Mouse (Mus musculus) CH12F3 (cell line): ENCODE results near the gene Arr3.

Source experiments
- in situ Hi-C: fragments of 300-500 bp; cut with MboI; formaldehyde crosslinking; loops from 2 replicates; pipeline ENCODE4 v1.14.3; 2020; ENCODE audit warnings: low sequenced_read_pairs

Gene Arr3

DNA sequence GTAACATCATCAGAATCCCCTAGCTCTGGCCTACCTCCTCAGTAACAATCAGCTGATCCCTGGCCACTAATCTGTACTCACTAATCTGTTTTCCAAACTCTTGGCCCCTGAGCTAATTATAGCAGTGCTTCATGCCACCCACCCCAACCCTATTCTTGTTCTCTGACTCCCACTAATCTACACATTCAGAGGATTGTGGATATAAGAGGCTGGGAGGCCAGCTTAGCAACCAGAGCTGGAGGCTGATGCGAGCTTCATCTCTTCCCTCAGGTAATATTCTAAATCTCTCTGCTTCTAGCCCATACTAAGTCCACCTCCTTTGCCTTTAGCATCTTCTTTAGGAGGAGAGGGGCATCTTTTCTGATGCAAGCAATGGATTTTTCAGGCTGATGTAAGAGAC lies at the start of gene Arr3:
Gene Arr3, plus strand, starts transcription at position 184 of the 400 bp plus-strand sequence.
- in situ Hi-C loops = no loop called here

DNA sequence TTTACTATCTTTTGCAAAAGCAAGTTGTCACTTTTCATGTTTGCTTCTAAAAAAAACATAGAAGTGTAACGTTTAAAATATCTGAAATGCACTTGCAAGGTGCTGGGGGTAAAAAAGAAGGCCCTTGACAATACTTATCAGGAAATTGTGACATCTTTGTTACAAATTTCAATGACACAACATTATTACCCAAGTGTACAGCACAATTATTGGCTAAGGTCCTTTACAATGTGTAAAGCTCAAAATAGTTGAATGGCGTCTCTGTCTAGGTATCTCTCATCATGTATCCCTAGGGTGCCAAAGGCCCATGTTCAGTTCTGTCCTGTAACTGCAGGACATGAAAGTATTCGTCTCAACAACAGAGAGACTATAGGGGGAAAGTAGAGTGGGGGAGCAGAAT lies 49.3 kb upstream of the Arr3 start:
- in situ Hi-C loops = no loop called here

DNA sequence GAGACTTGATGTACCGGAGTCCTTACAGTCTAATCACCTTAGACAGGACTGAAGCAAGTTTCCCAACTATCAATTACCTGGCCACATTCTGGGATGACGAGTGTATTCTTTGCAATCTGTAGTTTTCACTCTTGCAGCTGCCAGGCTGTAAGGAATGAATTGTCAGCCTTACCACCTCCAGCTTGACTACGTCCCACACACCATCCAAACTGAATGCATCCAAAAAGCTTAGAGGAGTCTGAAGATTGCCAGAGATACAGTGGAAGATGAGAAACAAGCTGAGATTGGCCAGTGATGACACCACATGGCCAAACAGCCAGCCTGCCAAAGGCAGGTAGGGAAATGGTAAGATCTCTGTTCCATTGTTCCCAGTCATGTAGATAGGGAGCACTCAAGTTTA lies 39.6 kb upstream of the Arr3 start:
- in situ Hi-C loops = no loop called here

DNA sequence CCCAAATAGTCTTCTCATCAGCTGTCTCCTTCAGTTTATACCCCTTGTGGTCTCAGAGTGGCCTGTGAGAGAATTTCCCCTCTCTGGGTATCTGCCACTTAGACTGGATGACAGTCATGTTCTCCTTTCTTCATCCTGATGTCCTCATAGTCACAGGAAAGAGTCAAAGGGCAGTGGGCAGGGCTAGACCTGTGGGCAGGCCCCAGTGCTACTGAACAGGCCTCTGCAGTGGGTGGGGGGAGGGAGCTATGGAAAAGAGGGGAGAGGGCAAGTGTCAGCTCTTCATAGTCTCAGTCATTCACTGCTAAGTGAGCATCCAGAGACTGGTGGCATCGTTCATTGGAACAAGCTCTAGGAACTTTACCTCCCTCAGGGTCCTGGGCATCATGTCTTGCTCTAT lies 33.3 kb upstream of the Arr3 start, which contains the start of gene Awat1:
Gene Awat1, plus strand, starts transcription at position 301 of the 400 bp plus-strand sequence.
- in situ Hi-C loops = no loop called here

DNA sequence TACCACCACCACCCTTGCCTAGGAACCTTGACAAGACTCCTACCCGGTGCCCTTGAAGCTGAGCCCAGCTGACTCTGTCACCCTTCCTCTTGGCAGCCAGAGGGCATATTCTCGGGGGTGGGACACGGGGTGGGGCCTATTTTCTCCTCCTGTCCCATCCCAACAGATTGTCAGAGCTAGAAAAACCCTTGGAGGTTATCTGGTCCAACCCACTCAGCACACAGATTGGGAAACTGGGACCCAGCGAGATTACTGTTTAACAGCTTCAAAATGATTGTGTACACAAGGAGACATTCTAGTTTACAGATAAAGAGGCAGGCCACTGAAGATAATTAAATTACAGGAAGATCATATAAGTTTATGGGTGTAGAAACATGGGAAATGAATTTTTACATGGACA lies 10.5 kb upstream of the Arr3 start, which contains the start of gene P2ry4:
Gene P2ry4, minus strand, starts transcription at position 79 of the 400 bp plus-strand sequence.
- in situ Hi-C loops = no loop called here

DNA sequence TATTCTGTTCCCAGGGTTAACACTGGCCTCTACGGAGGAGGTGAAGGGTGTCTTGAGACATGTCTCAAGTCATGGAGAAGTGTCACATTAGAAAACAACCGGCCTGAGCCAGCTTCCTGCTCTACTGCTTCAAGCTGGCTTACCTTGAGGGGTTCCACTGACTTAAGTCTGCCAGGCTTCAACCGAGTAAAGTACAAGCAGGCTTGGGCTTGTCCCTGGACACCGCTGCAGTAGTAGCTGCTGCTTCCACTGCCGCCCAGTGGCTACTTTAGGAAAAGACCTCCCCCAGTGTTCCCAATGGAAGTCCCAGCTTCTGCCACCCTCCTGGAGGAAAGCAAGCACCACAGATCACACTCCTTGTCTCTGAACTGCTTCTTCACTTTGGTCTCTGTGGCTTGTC lies 7.9 kb upstream of the Arr3 start:
- in situ Hi-C loops = no loop called here

DNA sequence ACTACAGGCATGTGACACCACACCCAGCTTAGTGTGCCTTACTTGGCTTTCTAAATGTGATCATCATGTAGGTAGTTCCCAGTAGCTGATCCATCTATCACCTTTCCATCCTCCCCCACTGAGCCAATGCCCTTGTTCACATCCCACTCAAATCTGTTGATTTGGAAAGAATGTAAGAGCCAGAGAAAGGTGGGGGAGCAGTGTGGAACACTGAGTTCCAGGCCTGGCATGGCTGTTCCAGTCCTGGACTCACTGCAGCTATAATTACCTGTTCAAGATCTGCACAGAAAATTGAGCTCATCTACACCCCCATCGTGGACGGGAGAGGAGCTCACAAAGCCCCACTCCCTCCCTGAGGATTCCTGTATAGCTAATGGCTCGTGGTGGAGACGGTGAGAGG lies 5.5 kb upstream of the Arr3 start:
- in situ Hi-C loops = no loop called here

DNA sequence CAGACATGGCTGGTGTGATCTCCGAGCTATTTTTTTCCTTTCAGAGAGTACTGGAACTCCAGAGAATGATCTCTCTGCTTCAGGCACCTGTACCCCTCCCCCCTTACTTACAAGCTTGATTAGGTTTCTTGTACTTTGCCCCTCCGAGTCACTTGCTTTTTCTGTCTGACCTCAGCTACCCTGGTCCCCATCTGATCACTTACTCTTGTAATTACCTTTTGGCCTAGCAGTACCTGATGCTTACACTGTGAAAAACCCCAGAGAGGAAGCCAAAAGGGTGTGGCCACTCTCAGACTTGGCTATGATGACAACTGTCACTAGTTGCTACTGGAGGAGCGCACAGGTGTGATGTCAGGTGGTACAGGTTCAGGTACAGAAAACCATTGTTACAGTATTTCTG lies 13.2 kb downstream of the Arr3 start:
- in situ Hi-C loops = no loop called here

DNA sequence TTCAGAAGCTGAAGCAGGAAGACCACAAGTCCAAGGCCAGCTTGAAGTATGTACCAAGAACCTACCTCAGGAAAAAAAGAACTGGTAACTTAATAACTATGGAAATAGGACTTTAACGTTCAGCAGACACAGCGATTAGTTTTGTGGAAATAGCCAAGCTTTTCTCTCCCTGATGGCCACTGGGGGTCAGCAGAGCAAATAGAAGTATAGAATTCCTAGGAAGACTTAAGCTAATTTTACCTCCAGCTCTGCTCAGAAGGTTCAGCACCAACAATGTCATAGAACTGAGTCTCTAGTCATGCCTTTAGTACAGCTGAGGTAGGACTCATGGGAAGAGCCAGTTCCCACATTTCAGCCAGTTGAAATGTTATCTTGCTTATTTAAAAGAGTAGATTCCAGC lies 16.1 kb downstream of the Arr3 start:
- in situ Hi-C loops = no loop called here

DNA sequence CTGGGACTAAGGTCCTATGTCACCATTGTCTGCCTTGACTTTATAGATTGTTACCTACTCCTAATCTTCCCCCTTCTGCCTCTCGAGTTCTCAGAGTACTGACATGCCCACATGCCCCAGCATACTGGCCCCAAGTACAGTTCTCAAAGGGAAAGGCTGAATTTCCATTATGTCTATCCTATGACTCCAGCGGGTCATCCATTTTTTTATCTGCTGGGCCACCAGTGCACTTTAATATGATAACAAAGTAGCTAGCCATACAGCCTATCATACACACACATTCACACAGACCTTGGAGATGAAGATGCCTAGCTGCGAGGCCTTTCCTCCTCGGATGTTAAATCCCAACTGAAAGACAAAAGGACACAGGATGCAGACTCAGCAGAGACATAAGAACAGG lies 18.9 kb downstream of the Arr3 start:
- in situ Hi-C loops = no loop called here

DNA sequence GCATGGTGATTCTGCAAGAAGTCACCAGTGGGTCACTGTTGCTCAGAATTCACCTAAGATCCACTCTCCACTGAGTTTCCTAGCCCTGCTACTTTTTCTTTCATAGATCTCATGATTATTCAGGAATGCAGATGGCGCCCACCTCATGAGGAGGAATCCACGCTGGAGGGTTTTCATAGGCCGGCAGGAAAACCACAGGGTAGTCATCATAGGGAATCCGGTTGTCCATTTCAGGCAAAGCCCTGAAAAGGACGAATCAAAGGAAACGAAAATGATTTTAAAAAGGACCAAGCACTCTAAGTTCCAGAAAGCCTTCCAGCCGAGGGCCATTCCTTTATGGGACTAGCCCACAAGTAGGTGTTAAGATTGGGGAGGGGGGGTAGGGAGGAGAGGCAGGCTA lies 19.8 kb downstream of the Arr3 start:
- in situ Hi-C loops = no loop called here

DNA sequence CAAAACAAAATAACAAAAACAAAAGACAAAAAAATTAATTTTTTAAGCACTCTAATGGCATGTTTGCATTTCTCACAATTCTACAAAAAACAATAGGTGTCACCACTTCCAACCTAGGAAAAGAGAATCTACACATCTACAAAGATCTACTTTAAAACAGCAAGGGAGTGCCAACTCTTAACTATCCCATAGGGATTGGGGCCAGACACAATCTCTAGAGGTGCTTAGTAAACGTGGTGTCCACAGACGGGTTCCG lies 20.2 kb downstream of the Arr3 start, which contains the start of gene Kif4:
Gene Kif4, plus strand, starts transcription at position 192 of the 256 bp plus-strand sequence.
- in situ Hi-C loops = no loop called here

DNA sequence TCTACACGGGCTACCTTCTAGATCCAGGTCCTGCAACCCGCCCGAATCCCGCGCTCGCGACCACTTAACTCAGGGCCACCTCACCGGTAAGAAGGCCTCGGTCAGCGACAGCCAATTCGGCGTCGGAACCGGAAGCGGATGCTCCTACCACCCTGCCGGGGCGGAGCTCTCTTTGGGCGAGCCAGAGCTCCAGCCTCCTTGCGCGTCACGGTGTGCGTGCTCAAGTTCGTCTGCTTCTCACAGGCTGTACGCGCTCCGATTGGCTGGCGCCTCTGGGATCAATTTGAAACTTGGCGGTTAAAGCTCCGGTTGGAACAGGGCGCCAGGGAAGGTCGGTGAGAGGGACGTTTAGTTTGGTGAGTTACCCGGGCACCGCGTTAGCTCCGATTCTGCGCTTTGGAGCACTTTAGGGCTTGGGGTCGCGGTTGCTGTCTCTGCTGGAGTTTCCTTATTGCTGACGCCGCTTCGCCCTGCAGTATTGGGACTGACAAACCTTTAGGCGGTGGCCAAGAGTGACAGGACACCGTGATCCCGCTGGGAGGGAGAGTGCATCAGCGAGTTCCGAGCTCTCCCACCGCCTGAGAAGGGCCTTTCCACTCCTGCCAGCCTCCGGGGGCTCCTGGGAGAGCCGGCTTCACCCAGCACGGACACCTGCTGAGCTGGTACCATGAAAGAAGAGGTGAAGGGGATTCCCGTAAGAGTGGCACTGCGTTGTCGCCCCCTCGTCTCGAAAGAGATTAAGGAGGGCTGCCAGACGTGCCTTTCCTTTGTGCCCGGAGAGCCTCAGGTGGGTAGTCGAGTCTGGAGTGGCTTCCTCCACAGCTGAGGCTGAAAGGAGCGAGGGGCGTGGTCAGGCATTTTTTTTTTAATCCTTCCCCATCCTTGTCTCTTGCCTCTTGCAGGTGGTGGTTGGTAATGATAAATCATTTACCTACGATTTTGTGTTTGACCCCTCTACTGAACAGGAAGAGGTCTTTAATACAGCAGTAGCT lies 20.8 kb downstream of the Arr3 start, which contains the start of gene Pdzd11:
Gene Pdzd11, minus strand, starts transcription at position 767 of the 992 bp plus-strand sequence.
- in situ Hi-C loops = no loop called here

DNA sequence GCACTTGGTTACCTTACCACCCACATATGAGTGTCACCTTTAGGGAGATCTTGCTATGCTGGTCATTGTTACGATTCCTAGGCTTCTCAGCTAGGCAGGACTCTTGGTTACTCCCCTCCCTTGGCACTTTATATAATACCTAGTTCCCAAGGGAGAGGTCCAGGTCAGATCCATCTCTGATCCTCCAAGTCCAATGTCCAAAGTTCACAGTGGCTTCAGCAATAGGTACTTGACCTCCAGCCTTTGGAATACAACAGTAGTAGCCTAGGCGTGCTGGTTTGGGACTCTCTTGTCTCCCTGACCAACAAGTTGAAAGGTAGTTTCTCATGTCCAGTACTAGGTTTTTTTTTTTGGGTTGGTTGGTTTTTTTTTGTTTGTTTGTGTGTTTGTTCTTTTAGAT lies 23.8 kb downstream of the Arr3 start:
- in situ Hi-C loops = no loop called here

DNA sequence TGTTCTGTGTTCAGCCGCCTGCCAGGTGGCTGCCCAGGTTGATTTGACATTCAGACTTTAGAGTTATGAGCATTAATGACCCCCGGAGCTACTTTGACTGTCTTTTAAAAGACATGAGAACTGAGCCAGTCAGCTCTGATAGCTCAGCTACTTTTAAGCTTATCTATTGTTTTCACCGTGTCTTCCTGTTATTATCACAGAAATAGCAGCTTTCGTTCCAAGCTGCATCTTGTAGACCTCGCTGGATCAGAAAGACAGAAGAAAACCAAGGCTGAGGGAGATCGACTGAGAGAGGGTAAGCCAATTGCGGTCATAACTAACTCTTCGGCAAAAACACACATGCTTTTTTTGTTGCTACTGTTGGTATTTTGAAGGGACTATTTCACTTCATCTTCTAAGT lies 33.2 kb downstream of the Arr3 start:
- in situ Hi-C loops = no loop called here

DNA sequence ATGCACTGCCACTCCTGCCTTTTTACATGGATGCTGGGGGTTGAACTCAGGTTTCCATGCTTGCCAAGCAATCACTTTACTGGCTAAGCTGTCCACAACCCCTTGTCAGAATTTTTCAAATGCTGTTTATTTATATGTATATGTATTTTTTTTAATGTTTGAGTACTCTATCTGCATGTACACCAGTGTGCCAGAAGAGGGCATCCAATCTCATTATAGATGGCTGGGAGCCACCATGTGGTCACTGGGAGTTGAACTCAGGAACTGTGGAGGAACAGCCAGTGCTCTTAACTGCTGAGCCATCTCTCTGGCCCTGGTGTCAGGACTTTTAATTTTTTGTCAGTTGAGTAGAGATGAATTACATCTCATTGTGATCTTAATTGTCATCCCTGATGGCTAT lies 47.6 kb downstream of the Arr3 start:
- in situ Hi-C loops = no loop called here

DNA sequence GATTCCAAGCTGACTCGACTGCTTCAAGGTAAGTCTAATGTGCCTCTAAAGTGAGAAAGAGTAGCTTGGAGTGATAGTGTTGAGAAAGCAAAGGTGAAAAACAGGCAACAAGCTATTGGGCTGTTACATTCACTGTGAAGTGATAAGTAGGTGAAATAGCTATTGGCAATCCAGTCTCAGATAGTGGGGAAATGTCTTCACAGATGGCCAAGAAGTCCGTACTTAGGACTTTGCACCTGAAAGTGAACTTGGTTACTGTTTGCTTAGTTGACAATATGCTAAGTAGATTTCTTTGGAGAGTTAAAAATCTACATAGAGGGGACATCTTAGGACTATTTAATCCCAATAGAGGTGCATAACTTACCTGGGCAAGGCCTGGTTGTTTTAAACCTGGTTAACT lies 59.5 kb downstream of the Arr3 start:
- in situ Hi-C loops = no loop called here
